Mouse (Mus musculus) urinary bladder, postnatal 25 days (tissue): Measurements from ENCODE around the gene Vsig2.

ENCODE experiments used
- DNase-seq: peaks from one replicate; pipeline ENCODE4 v3.0.0; 2022; ENCODE audit warnings: low spot score

Gene Vsig2

DNA sequence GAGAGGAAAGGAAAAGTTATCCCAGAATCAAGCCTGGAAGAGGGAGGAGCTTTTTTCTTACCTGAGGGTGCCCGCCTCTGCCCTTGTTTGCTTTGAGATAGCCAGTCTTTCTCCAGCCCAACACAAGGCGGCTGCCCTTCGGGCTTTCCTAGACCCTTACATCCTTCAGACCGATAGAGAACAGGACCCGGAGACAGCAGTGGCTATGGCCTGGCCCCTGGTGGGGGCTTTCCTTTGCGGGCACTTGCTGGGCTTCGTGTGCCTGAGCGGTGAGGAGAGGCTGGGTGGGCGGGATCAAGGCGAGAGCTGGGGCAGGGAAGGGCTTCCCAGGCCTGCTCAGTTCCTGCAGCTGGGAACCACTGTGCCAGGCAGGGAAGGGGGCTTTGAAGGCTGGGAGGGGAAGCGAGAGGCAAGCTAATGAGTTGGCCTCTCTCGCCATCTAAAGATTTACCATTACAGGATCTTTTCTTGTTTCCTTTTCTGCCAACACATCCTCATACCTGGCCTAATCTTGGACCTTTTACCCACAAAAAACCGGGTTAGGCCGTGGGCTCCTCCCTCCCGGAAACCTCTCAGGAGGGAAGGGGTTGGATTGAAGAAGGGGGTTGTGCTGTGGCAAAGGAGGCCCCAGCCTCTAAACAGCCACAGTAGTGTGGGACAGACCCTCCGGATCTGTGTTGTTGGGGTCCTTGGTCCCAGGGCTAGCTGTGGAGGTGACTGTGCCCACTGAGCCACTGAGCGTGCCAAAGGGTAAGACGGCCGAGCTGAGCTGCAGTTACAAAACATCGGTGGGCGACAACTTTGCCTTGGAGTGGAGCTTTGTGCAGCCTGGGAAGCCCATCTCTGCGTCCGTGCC lies at the start of gene Vsig2:
TSS of gene Vsig2 (plus strand) at position 86 of the 856 bp plus-strand sequence.
- peak; percentile 21 for DNase-seq

DNA sequence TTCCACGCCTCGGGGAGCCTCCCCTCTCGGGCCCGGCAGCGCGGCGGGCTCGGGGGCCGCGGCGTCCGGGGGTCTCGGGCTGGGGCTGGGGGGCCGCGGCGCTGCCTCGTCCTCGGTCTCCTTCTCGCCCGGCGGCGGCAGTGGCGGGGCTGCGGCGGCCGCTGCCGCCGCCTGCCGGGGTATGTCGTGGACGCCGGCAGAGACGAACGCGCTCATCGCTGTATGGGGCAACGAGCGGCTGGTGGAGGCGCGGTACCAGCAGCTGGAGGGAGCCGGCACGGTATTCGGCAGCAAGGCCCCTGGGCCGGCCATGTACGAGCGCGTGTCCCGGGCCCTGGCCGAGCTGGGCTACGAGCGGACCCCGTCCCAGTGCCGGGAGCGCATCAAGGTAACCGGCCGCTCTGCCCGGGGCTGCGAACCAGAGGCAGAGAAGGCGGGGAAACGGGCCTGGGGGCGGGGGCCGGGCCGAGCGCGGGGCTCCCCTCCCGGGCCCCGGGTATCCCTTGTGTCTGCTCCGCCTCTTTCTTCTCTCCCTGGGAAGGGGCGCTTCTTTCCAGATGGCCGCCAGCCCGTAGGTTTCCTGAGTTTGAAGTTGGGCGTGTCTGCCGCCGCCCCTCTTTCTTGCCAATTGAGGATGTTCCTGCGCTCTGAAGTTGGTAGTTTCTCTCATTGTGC lies 49.5 kb upstream of the Vsig2 start:
- DNase-seq, result peak; percentile 15

DNA sequence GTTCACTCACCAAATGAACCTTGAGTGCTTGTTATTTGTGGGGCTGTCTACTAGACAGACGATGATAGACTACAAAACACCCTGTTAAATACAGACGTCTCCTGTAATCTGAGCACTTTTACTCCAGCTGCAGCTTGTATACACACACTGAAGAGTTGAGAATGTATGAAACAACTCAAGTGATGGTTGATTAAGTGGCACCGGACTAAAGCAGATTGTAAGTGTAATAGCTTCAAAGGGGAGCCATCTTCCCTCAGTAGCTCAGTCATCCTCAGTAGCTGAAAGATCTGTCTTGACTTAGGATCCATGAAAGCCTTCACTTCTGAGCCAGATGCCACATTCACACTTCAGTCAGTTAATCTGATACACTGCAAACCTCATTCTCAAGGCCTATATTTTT lies 43.3 kb upstream of the Vsig2 start:
- no peak for DNase-seq

DNA sequence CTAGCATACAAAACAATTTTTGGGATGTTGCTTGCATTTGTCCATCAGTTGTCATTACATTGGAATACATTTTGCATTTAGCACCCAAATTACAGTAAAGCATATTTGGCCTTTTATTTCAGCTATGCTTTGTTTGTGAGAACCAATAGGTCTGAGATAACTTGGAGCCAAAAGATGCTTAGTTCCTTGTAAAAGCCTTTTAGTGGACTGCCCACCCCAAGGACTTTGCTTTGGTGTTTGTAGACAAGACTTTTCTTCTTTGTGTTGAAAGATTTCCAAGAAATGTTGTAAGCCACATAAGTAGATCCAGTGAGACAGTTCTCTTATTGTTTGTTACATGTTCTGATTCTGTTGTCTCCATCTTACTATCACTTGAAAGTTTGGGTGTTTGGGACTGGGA lies 42.7 kb upstream of the Vsig2 start:
- no peak for DNase-seq

DNA sequence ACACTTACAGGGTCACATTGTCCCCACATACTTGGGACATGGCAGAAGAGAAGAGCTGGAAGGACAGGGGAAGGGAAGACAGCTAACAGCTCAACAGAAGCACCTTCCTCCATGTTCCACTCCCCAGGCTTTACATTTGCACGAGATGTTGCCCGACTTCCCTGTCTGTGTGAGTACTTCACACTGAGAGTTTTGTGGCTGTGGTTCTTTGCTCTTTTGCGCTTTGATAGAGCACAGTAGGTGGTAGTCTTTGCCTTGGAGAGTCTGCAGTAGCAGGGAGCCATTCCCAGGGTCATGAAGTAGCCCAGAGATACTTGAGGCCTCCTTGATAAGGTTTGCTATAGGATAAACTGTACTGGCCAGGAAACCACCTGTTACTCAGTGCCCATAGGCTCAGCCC lies 38.9 kb upstream of the Vsig2 start:
- no peak for DNase-seq

DNA sequence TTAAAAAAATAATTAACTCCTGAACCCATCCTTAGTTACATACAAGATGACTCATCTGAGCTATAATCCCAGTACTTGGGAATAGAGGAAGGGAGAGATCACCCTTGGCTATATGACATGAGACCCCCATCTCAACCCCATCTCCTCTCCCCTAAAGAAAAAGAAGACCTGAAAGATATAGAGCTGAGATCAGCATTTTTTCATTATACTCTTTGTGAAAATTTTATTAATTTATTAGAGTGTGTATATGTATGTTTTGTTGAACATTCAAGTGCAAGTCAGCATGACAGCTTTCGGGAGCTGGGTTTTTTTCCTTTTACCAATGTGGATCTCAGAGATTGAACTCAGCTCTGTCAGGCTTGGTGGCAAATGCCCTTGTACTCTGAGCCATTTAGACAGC lies 37.9 kb upstream of the Vsig2 start:
- no peak for DNase-seq

DNA sequence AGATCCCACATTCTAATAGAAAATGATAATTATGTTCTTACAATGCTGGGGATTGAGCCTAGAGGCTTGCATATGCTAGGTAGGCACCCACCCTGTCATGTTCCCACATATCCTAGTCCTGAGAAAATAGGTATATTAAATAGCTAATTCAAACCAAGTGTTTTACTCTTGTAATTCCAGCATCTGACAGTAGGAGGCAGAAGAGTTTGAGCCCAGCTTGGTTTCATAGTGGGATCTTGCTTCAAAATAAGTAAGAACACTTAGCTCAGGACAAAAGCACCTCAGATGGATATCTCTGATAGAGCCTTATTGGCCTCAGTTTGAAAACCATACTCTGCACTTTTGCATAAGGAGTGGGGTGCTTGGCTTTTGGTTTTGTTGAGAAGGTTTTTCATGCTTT lies 34.7 kb upstream of the Vsig2 start:
- no peak for DNase-seq

DNA sequence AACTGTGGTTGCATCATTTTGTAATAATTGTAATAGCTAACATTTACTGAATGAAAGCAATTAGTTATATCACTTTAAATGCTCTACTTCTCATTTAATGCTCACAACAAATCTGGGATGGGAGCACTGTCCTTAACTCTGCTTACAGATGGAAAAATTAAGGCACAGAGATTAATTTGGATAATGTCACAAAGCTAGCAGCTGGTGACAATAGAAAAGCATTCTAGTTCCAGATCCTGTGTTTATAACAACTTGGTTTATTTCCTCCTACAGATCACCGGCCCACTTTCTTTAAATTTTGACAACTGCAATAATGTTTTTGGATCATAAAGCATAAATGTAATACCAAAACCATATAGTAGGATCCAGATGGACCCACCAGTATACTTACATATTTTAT lies 33.0 kb upstream of the Vsig2 start:
- no peak for DNase-seq

DNA sequence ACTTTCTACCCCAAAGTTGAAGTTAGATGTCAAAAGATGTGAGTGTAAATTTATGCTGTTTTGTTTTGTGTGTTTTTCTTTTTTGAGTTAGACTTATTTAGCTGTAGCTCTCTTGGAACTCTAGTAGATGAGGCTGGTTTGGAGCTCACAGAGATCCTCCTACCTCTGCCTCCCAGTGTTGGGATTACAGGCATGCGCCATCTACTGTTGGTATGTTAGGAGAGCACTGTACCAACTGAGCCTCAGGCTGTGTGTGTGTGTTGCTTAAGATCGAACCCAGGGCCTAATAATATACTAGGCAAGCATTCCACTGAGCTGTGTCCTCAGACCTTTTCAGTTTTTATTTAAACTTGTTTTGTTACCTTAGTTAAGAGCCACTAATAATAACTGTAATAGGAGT lies 27.0 kb upstream of the Vsig2 start:
- no peak for DNase-seq

DNA sequence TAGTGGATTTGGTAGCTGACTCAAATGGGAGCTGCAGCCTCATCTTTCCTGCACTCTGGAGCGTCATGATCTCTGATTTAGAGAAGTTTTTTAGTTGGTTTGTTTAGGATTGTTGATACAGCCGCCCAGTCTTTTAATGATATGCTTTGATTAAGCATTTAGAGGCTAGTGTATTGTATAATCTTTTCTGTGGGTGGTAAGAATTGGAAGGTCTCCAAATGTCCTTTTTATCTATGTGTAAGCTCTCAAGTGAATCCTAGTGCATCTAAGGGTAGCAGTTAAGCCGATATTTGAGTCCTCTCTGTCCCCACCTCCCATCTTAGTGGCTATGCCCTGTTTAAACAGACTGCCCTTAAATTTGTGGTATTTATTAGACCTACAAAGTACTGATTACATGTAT lies 24.6 kb upstream of the Vsig2 start:
- no peak for DNase-seq

DNA sequence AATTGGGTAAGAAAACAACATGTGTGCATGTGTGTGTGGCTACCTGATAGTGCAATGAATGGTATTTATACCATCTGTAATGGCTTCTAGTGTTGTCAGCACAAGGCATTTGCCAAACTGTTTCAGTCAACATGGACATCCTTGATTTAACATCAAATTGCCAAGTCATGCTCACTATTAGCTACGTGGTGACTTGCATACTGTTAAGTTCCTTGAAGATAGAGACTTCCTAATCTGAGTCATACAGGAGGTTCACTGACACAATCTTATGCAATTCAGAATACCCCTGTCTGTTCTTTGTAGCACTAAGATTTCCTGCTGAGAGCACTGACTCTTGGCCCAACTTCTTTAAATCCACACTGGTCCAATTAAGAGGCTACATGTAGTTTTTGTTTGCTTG lies 21.6 kb upstream of the Vsig2 start:
- no peak for DNase-seq

DNA sequence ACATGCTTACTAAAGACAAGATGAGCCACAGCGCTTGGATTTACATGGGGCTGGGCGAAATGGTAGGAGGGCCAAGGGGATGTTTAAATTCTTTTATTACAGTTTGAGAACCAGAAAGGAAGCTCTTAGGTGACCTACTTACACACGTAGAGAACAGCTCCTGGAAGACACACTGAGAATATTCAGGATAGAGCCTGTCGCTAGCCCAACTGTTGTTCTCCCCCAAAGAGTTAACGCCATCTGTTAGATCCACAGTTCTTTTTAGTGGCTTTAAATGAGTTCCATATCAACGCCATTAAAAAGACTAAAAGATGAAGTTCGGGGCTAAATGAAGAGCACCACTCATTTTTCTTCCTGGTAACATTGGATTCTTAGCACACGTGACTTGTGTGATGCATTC lies 20.1 kb upstream of the Vsig2 start:
- DNase-seq, result no peak

DNA sequence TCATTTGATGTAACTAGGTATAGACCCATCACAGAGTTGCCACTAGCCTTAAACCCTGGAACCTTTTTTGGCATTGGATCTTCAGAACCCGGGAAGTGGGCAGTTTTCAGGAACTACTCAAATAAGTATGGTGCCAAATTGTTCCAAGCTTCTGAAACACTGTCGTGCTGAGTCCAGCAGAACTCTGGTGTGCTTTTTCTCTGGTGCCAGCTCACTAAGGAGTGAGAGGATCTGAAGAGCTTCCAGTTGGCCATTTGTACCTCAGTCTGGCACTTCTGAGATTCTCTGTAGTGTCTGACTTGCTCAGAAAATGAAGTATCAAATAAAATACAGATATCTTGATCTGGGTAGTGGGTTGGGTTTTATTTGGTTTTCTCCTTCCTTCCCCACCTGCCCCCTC lies 19.1 kb upstream of the Vsig2 start:
- DNase-seq, result no peak

DNA sequence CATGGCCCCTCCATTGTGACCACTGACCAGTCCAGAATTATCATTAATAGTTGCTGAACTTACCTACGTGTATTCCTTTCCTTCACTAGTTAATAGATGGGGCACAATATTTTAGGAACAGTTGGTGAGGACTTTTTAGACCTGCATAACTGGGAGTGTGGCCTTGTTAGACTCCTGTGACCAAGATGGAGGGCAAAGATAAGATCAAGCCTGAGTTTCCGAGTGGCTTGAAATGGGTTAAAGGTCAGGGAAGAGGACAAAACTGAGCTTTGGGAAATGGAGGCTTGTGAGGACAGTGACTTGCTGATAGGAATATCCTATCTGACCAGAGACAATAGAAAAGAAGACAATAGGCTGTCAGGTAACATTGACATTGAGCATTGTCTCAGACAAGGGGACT lies 13.6 kb upstream of the Vsig2 start:
- no peak for DNase-seq

DNA sequence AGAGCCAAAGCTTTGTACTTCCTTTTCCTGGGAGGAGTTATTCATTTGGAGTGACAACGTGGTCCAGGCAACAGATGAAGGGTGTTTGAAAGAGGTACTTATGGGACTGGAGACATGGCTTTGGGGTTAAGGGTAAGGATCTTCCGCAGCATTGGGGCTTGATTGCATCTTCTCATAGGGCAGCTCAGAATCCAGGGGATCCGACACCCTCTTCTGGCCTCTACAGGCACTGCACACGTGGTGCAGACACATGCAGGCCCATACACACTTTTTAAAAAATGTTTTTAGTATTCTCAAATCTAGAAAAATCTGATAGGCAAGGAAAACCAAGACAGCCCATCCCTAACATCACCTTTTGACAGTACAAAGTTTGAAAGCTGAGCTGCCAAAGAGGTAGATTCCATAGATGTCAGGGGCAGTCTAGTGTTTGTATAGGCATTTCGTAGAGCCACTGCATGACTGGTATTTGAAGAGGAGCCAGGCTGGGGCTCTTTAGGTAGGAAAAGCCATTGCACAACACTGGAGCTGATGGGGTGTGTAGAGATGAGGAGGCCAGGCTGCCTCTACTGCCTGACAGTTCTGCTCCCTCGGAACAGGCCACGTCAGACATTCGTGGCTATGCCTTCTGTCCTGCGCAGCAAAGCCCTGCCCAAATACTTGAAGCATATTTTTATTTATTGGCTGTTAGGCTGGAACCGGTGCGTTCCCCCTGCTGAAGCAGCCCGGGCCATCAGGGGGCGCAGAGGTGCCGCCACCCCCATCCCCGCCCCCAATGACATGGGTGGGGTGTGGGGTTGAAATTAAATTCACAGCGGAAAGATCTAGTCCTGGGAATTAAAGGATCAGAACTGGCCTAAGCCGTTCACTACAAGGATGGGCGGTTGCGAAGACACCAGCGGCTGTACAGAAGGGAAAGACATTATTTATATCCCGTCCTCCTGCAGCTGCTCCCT lies 12.3 kb upstream of the Vsig2 start:
- DNase-seq, result no peak

DNA sequence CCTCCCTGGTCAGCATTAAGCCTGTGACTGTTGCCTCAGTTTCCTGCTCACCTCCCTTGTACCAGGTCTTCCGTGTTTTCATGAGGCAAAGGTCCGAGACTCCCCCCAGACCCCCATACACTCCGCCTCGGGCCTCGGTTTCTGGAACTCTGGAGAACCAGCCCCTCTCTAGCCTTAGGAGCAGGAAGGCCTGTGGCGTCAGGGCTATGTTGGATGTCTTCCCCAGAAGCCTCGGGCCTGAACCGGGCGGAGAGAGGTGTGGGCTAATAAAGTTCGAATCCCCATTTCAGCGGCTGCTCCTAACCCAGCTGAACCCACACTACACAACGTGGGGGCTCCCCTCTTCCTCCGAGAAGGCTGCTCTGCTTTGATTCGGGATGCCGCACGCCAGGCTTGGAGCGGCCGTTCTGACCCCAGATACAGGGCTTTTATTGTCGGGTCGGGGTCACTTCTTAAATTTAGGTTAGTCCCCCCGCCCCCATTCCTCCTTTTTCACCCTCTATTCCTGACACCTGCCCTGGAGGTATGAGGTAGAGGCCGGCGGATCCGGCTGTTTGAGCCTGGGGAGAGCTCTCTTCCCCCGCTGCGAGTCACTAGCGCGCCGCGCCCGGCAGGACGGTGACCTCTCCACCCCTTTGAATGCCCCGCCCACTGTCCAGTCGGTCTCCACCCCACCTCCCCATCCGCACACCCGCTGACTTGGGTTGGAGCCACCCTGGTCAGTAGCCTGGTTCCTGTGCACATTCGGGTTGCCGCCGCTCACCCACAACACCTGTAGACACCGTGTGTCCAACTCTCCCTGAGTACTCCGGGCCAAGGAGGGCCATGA lies 11.4 kb upstream of the Vsig2 start, which contains the start of gene Esam:
TSS of gene Esam (plus strand) at position 683 of the 829 bp plus-strand sequence.
- DNase-seq, result peak; percentile 62

DNA sequence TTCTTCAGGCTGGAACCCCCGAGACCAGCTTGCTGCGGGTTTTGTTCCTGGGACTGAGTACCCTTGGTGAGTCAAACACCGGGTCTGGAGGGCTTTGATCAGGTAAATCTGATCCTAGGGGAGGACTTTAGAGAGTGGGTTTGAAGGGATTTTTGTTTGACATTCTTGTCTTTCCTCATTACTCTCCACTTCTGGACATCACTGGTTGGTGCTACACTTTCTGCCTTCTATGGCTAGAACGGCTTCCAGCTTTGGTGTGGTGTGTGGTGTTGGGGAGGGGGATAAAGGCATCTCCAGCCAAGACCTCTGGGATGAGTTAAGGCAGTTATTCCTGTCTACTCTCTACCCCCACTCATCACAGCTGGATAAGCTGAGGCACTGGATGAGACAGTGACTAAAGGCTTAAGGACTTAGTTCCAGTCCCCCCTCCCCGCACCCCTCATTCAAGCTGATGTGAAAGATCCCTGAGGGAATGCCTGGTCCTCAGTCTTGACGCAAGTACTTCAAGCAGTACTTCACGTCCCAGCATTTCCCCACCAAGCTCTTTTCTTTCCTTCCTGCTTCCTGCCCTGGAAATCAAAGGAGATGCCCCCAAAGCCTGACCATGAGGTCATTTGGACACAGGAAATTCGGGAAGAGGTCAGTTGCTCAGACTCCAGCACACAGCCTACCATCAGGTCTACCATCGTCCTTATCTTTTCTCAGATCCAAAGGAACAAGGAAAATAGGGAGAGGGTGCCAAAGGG lies 10.7 kb upstream of the Vsig2 start:
- no peak for DNase-seq

DNA sequence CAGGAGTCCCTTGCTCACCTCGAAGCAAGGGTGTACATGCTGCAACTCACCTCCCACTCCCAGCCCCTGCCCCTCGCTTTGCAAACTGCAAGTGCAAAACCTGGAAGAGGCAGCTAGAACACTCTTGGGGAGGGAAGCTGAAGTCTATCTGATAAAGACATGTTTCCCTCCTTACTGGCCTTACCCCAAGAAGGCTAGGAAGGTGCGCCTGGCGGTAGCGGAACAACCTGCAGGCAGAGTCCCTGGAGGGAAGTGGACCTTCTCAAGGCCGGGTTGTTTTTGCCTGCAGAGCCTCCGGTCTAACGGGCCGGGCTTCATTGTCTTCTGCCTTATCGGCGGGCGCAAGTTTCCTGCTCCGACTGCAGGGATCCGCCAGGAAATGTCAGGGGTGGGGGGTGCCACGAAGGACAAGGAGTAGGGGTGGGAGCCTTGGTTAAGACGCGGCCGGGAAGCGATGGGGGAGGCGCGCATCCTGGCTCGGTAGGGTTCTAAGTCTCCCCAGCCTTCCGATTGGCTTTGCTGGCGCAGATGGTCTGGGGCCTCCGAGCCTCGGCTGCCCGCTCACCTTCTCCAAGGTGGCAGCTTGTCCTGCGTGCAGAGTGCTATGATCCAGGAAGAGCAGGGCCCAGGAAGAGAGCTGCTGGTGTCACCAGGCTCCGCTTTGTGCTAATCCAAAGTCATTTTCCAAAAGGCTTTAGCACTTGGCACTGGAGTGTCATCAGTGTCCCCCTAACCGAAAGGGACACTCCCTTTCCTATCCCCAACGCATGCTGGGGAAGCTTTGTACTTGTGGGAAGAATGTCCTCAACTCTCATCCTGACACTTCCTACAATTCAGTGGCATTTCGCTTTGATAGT lies 8.8 kb upstream of the Vsig2 start:
- peak; percentile 22 for DNase-seq

DNA sequence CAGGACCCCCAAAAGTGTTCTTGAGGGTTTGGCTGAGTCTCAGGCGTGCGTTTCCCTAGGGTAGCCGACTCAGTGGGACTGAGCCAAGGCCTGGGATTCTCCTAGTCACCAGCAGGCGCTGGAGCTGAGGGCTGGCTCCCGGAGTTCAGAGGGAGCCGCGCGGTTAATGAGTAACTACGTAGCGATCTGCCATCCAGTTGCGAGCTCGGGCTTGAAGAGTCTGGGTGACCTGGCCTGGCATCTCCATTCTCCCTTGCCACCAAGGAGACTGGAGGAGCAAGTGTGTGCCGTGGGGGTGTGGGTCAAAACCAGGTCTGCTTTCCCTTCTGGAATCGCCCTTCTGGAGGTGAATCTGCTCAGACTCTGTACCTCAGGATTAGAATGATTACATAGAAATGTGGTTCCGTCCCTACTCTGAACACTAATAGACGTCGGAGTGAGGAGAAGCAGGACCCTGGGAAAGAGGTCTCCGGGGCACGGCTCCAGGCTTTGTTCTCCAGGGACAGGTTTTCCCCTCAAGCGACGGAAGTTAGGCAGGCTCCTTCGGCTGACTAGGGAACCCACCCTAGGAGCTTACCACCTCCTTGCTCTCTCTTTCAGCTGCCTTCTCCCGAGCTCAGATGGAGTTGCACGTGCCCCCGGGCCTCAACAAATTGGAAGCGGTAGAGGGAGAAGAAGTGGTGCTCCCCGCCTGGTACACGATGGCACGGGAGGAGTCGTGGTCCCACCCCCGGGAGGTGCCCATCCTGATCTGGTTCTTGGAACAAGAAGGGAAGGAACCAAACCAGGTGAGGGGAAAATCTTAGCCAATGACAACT lies 8.0 kb upstream of the Vsig2 start:
- DNase-seq, result peak; percentile 66
